Mouse (Mus musculus) urinary bladder, postnatal 36 days (tissue): ENCODE results near the gene Thumpd3.

Source experiments
- DNase-seq, 2 experiments: peaks; one replicate each; pipeline ENCODE4 v3.0.0; 2022; ENCODE audit warnings: low spot score in 2 of 2, mixed read lengths in 1 of 2

The Thumpd3 gene

GRCm38 (mm10) chr6:113037946-113038734 lies 7.9 kb upstream of the Thumpd3 start:
- peak; percentile 64 to 70 for DNase-seq

- DNase-seq = no peak
Measured at GRCm38 (mm10) chr6:113038735-113039058, 7.3 kb upstream of the Thumpd3 start.

GRCm38 (mm10) chr6:113040319-113040718 lies 5.7 kb upstream of the Thumpd3 start:
- no peak for DNase-seq

- no peak for DNase-seq
Measured at GRCm38 (mm10) chr6:113041215-113041990, 4.6 kb upstream of the Thumpd3 start.

GRCm38 (mm10) chr6:113045575-113045974 lies 450 bp upstream of the Thumpd3 start:
- no peak for DNase-seq

- no peak for DNase-seq
Measured at GRCm38 (mm10) chr6:113047016-113047746, 1.2 kb downstream of the Thumpd3 start.

- DNase-seq = no peak
Measured at GRCm38 (mm10) chr6:113048371-113048770, 2.3 kb downstream of the Thumpd3 start.

- no peak for DNase-seq
Measured at GRCm38 (mm10) chr6:113049159-113049558, 3.1 kb downstream of the Thumpd3 start.

- DNase-seq = no peak
Measured at GRCm38 (mm10) chr6:113052972-113053371, 6.9 kb downstream of the Thumpd3 start.

GRCm38 (mm10) chr6:113054552-113055107 lies 8.6 kb downstream of the Thumpd3 start:
- no peak for DNase-seq

- DNase-seq = no peak
Measured at GRCm38 (mm10) chr6:113060892-113061563, 15.0 kb downstream of the Thumpd3 start.

GRCm38 (mm10) chr6:113062253-113062652 lies 16.2 kb downstream of the Thumpd3 start:
- DNase-seq = no peak

- no peak for DNase-seq
Measured at GRCm38 (mm10) chr6:113063363-113063762, 17.3 kb downstream of the Thumpd3 start.

GRCm38 (mm10) chr6:113065186-113065585 lies 19.2 kb downstream of the Thumpd3 start:
- DNase-seq = no peak

GRCm38 (mm10) chr6:113069154-113069553 lies 23.1 kb downstream of the Thumpd3 start:
- no peak for DNase-seq

GRCm38 (mm10) chr6:113075261-113075660 lies 29.2 kb downstream of the Thumpd3 start:
- DNase-seq = no peak

- DNase-seq = peak; percentile 93 to 94
Measured at GRCm38 (mm10) chr6:113076012-113076685, 30.1 kb downstream of the Thumpd3 start.

GRCm38 (mm10) chr6:113076686-113077516 lies 30.9 kb downstream of the Thumpd3 start, which contains the start of gene Setd5:
TSS of gene Setd5 (plus strand) at chr6:113077365.
- peak; percentile 97 to 98 for DNase-seq

GRCm38 (mm10) chr6:113077569-113078030 lies 31.6 kb downstream of the Thumpd3 start:
- no peak for DNase-seq
